Mouse (Mus musculus) gastrocnemius, adult 8-10 months (tissue): Measurements from ENCODE around the gene Napsa. TPM values are rescaled to one million over a fixed set of nuclear protein-coding genes. Genes with fewer than 3 reads are reported as not detected.

Experiments
- DNase-seq, 2 experiments: peaks; one replicate each; pipeline ENCODE4 v3.0.0; 2022; ENCODE audit warnings: low spot score in 2 of 2
- total RNA-seq, 4 experiments: library from RNA; stranded (reverse); gene quantifications; 2 replicates each; pipeline ENCODE4 v1.2.4; 2022

The Napsa gene
- total RNA-seq, 4 experiments from 2014 or later, result 0.22 to 0.46 (median 0.40) TPM; not detected in 1

DNA sequence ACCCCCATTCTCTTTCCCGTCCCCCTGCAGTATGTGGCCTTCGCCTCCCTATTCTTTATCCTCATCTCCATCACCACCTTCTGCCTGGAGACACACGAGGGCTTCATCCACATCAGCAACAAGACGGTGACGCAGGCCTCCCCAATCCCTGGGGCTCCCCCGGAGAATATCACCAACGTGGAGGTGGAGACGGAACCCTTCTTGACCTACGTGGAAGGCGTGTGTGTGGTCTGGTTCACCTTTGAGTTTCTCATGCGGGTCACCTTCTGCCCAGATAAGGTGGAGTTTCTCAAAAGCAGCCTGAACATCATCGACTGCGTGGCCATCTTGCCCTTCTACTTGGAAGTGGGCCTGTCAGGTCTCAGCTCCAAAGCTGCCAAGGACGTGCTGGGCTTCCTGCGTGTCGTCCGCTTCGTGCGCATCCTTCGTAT lies 23.0 kb downstream of the Napsa start:
- DNase-seq, result no peak

DNA sequence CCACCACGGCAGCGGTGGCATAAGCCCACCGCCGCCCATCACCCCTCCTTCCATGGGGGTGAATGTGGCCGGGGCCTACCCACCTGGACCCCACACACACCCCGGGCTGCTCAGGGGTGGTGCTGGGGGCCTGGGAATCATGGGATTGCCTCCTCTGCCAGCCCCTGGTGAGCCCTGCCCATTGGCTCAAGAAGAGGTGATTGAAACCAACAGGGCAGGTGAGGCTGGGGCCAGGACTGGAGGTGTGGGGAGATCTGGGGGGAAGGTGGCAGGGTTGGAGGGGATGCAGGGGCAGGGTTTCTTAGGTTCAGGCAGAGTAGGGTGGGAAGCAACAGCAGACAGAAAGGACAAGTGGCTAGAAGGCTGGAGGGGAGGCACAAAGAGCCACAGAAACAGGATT lies 23.9 kb downstream of the Napsa start:
- DNase-seq, result no peak

DNA sequence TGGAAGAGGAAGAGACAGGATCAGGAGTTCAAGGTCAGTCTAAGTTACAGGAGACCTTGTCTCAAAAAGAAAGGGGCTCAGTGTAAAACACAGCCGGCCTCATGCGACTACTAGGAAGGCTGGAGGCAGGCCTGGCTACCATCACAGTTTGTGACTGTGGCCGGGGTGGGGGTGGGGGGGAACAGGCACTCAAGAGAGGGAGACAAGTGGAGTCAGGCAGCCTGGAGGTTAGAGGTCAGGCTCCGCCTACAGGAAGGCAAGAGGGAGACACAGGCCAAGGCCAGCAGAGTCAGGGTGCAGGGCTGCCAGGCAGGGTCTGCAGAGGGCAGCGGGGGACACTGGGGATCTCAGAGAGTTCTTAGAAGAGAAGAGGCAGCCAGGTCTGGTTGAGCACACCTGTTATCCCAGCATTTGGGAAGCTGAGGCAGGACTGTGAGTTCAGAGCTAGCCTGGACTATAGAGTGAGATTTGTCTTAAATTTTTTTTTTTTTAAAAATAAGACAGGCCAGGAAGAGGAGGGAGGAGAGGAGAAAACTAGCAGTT lies 24.9 kb downstream of the Napsa start:
- DNase-seq, result no peak

DNA sequence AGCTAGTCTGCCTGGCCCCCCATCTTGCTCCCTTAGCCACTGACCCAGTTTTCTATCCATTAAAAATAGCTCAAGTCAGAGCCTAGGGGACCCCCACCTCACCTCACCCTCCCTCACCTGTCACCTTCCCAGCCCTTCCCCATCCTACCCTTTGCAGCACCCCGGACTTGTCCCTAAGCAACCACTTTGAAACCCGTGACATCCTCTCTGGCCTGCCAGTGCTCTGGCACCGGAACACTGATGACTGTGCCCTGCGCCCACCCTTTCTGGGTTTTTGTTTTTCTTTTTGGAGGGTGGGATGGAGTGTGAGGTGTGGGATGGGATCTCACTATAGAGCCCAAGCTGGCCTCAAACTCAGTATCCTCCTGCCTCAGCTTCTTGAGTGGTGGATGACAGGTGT lies 25.5 kb downstream of the Napsa start:
- no peak for DNase-seq

DNA sequence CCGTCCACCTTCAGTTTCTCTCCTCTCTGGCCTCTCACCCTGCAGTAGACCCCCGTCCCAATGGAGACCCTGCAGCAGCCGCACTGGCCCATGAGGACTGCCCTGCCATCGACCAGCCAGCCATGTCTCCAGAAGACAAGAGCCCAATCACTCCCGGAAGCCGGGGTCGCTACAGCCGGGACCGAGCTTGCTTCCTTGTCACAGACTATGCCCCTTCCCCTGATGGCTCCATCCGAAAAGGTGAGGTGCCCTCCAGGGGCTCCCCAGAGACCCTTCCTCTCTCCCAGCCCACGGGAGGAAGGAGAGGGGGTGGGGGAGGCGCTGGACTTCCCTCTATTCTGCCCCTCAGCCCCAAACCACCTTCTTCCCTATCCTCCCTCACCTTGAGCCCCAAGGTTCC lies 26.2 kb downstream of the Napsa start:
- DNase-seq, result no peak

DNA sequence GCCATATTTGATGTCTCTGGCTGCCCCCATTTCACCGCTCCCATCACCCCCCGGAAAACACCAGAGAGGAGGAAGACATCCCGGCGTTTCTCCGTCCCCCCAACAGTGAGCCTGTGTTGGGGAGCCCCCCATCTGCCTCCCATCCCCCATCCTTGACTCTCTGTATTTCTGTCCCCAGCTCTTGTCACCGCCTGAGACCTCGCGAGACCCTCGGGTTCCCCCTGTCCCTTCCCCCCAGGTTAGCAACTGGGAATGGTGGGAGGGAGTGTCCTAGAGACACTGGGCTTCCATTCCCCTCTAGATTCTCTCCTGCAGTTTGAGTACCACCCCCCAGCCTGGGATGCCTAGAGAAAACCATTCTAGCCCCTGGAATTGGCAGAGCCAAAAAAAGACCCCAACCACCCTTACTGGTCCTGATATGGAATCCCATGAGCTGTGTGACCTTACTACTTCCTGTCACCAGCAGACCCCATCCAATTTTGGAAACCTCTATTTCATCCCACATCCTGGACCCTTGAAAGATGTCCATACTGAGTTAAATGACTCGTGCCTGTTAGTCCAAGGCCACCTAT lies 28.6 kb downstream of the Napsa start:
- no peak for DNase-seq

DNA sequence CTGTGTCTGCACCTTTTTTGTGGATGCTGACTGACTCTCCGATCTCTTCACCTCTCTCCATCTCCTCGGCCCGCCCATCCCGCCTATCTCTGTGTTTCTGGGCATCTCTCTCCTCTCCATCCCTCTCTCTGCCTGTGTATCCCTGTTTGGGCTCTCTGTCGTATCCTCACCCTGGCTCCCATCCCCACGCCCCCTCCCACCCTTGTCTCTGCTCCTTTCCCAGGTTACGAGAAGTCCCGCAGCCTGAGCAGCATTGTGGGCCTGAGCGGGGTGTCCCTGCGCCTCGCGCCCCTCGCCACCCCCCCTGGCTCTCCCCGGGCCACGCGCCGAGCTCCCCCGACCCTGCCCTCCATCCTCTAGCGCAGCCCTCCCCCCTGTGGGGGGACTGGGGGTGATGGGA lies 29.5 kb downstream of the Napsa start:
- no peak for DNase-seq

DNA sequence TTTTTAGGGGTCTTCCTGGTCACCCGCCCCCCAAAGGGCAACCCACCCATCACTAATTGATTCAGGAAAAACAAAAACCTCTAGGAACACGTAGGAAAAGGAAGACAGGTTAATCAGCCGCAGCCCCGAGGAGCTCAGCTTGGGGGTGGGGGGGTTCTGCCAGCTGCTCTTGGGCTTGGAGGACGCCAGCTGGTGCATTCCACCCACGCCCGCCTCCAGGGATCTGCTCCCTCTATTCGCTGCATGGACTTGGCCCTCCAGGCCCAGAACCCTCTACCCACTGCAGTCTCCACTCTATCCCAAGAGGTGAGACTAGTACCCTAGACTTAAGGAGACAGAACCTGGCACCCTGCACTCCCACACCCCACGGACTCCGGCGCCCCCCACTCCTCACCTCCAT lies 30.3 kb downstream of the Napsa start:
- no peak for DNase-seq

DNA sequence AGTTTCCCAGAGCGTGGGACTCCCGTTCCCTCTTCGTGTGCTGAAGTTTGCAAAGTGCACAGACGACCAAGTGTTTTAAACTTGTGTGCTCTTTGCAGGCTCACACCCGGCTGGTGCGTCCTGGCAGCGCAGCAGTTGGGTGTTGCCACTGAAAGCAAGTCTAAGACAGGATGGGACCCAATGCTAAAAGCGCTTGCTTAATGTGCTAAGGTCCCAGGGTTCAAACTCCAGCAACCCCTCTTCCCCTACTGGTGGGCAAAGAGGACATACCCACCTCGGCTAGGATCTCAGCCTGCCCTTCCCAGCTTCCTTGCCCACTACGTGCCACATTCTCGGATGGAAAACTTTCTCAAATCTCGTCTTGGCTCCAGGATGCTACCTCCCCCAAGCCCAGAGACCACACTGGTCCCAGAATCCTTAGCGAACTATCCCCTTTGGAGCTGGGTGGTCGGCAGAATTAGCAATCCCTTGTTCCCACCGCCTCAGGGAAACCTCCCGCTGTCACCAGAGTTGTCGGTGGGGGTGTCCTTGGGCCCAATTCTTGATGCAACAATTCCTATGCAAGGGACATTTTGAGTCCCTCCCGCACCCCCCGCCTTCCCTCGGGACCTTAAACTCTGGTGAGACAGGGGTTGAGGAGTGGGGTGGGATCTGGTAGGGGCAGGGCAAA lies 31.1 kb downstream of the Napsa start:
- no peak for DNase-seq

DNA sequence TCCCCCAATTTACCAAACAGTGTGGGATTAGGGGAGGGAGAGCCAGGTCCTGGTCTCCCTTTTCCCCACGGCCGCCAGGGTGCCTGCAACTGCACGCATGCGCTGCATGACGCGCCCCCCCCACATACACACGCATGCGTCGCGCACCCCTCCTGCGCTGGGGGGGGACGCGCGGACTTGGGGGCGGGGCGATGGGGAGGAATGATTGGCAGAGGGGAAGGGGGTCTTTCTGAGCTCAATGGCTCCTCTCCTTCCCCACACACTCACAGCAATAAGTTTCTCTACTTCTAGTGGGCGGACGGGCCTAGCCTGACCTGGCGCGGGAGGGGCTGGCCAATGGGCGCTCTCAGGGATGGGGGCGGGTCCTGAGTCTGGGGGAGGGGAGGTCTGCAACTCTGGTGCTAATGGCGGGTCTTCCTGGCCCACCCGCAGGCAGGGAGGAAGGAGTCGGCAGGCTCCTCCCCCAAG lies 32.0 kb downstream of the Napsa start:
- no peak for DNase-seq

DNA sequence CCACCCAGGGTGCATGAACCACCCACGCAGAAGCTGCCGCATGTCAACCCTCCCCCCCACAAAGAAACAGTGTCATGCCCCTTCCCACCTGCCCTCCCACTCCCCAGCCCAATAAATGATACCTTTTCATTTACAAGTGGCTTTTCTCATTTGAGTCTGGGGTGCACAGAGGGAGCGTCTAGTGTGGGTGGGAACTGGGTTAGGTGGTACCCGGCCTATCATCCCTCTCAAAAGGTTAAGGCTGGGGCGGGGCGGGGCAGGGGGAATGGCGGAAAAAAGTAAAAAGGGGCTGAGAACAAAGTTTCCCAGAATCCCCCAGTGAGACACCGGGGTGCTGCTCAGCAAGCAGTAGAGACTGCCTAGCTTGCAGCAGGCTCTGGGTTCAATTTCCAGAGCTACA lies 32.4 kb downstream of the Napsa start:
- no peak for DNase-seq

DNA sequence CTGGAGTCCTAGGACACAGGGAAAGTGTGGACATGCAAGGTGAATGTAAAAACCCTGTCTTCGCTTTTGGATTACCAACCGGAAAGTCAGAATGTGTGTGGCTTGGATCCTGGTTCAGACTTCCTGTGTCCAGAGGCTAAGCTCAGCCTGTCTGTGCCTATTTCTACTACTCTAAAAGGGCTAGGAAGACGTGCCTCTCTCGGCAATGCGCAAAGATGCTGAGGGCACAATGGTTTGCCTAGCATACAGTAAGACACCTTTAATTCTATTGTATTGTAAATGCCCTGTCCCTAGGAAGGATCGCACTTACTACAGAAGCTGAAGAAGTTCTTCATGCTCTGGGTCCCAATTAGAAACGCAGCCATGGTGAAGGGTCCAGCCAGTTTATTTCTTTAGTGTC lies 33.3 kb downstream of the Napsa start:
- no peak for DNase-seq

DNA sequence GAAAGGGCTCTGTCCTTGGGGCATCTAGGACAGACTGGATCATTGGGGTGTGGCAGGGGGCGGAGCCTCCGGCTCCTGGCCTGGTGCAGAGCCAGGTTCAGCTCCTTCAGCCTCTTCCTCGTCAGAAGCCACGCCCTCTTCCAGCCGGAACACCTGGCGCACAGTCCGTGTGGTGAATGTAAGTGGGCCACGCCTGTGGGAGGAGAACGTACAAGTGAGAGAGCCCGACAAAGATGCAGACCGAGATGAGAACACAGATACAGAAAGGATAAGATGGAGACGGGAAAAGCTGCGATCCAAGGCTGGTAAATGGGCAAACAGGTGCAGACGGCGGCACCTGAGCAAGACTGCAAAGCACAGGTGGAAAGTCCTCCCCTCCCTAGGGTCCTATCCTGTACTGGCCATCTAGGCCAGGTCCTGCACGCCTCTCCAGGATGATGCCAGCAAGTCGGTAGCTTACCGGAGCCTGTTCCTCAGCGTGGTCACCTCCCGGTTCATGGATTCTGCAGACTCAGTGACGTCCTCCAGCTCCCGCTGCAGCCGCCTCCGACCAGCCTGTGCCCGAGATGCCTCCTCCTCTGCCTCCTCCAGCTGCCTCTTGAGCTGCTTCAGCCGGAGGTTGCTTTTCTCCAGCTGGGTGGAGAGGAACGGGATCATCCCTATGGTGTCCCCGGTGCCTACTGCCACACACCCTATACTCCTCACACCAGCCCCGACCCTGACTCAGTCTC lies 34.2 kb downstream of the Napsa start:
- no peak for DNase-seq

DNA sequence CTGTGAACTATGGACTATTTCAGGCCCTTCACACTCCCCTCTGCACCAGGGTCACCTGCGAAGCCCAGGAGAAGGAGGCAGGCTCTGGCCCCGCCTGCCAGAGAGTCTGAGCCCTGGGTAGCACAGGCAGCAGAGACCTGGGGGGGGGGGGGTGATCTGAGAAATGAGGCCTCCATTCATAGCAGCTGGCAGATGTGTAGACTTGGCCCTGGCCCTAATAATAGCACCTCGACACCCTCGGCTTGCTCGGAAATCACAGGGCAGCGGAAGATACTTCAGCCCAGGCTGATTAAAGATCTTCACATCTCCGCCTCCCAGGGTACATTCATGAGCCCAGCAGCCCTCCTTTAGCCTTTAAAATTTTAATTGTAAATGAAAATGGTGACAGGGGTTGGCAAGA lies 40.0 kb downstream of the Napsa start:
- no peak for DNase-seq

DNA sequence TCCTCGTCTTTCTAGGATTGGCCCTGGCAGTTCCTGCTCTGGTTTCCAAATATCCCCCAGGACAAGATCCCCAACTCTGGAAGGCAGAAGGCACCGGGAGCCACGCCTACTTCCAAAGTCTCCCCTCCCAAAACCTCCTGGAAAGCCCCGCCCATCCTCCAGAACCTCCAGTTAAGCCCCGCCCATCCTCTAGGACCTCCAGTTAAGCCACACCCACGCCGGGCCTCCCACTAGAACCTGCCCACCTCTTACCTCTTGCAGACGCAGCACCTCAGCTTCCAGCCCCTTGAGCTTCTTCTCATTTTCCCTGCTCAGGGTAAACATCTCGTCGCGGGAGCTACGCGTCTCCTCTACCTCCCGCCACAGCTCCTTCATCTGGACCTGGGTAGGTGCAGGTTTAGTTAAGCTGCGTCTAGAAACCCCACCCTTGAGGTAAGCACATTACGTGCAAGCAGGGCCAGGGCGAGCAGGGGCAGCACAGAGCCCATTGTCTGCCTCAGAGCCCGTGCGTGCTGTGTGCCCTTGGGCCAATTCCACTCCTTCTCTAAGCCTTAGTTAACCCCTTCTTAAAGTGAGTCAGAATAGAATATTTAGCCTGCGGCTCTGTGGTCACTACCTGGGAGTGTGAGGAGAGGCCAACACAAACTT lies 42.0 kb downstream of the Napsa start:
- no peak for DNase-seq

DNA sequence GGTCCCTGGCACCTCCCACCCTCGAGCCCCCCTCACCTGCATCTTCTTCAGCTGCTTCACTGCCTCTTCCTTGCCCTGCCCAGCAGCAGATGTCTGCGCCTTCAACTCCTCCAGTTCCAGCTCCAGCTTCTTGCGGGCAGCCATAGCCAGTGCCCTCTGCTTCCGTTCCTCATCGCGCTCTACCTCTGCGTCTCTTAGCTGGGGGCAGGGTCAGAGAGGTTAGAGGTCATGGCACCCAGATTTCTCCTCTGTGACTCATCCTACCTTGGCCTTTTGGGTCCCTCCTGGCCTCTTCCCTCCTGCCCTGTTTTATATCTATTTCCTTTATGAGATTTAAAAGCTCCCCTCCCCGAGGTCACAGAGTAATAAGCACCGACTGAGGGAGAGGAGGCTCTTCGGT lies 43.1 kb downstream of the Napsa start:
- DNase-seq, result no peak

DNA sequence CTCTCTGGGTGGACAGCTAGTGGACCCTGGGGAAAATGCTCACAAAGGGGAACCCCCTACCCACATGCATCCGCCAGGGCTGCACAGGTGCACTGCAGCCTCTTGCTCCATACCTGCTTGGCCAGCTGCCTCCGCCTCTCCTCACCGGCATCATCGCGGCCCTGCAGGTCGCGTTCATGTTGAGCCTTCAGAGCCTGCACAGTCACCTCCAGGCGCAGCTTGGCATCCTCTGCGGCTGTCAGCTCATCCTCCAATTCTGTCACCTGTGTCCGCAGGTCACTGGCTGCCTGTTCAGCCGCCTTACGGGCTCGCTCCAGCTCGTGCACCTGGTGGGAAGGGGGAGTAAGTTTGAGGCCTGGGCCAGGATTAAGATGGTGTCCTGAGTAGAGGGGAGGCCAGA lies 43.8 kb downstream of the Napsa start:
- DNase-seq, result no peak

DNA sequence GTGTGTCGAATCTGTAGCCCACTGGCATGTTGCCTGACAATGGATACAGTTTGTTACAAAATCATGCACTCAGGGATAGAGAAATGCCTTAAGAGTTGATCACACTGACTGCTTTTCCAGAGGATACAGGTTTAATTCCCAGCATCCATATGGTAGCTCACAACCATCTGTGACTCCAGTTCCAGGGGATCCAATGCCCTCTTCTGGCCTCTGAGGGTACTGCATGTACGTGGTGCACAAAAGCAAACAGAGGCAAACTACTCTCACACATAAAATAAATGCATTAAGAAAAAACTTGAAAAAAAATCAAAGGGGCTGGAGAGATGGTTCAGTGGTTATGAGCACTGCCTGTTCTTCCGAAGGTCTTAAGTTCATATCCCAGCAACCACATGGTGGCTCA lies 44.9 kb downstream of the Napsa start:
- DNase-seq, result no peak

DNA sequence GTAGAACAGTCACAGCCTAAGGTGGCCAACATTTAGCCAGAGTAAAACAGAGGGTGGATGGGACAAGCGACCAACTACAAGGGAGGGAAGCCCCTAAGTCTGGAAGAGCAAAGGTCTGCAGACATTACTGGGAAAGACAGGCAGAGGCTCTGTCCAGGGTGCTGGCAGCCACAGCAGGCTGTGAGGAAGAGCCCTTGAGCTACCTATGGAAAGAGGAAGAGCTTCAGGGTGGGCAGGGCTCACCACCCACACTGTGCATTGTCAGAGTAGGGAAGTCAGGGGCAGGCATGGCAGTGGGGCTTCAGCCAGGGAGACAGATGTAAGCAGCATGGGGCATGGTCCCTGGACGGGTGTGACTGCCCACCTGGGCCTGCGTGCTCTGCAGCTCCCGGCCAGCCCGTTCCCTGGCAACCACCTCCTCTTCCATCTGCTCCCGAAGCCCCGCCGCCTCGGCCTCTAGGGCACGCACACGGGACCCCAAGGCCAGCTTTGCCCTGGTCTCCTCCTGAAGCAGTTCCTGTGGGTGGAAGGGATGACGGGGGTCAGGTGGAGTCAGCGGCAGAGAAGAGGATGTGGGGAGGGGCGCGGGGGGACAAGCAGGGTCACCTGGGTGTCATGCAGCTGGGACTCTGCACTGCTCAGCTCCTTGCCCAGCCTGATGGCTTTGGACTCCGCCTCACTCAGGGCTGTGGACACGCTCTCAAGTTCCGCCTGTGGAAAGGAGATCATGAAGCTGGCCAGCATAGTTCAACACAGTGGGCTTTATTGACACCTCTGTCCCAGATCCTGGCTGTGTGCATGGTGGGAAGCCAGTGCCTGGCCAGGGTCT lies 51.7 kb downstream of the Napsa start:
- DNase-seq, result no peak

DNA sequence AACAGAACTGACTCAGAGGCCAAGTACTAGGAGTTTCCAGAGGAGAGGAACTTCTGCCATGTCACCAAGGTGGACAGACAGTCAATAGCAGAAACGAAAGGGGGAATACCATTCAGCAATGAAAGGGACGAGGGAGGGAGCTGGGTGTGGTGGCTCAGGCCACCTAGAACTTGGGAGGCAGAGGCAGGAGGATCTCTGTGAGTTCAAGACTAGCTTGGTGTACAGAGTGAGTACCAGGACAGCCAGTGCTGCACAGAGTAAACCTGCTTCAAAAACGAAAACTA lies 52.3 kb downstream of the Napsa start:
- DNase-seq, result no peak

DNA sequence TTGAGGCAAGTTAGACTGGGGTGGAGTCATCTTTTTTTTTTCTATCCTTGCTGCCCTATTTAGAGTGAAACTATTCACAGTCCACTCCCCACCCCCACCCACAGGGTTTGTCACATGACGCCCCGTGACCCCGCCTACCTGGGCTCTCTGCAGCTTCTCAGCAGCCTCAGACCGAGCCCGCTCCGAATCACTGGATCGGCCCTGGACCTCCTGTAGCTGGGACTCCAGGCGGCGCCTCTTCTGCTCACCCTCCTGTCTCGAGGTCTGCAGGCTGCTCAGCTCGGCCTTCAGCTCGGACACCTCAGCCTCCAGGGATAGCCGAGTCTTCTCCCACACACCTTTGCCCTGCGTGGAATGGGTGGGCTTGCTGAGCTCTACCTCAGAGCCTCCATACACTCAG lies 52.6 kb downstream of the Napsa start:
- DNase-seq, result no peak
